ENCODE assay signal across 8 mouse cellular contexts in the genomic region with DNA sequence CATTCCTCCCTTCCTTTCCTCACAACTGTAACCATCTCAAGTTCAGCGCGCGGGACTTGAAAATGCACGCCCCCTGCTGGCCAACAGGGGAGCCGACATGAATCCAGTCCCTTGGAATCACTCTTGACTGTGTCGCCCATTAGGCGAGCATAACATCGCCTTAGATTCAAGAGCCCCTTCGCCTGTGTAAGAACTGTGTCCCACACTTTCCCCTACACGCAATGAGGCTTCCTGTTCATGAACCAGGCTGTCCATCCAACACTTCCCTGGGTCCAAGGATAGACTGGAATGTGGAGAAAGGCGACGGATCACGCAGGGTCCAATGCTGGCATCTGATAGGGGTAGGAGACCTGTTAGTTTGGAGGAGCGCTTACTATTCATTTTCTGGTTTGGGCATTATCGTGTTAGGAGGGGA. TPM values are rescaled to one million over a fixed set of nuclear protein-coding genes. Genes with fewer than 3 reads are reported as not detected.
DNase-seq lines count a peak whose midpoint lies in the region; ATAC-seq and TF ChIP-seq lines count a peak whose summit lies in the region.

No protein-coding gene starts in this region.

- H3K4me3 ChIP-seq in MEL (ENCODE audit: control insufficient read depth in 1 of 2, insufficient read depth in 1 of 2, low read depth in 2 of 2, low read length in 2 of 2) = no peak overlapping the region
- H3K4me3 ChIP-seq in brown adipose tissue, adult 24 weeks (ENCODE audit: insufficient read depth, low read depth, low read length) = peak overlapping the region; percentile 50
- H3K4me3 ChIP-seq in forebrain, embryonic 10.5 days = peak overlapping the region; percentile 61
- H3K4me3 ChIP-seq in layer of hippocampus, adult 2 months = peak overlapping the region; percentile 53
- 0 out of 2 replicates have a peak overlapping the region, but pooled peaks have one; percentile 16 for H3K4me3 ChIP-seq in lung, postnatal 0 days (ENCODE audit: low read depth, low read length)

- no peak for TF ChIP-seq POLR2A in MEL (IDR thresholded peaks at IDR 0.05; ENCODE audit: control insufficient read depth in 1 of 2, insufficient read depth in 1 of 2, low read depth in 1 of 2, low read length in 2 of 2, poor library complexity in 1 of 2)

- H3K4me1 ChIP-seq in MEL (ENCODE audit: control insufficient read depth in 1 of 2, insufficient read depth in 2 of 2, low read length in 2 of 2) = no peaks in the 10 kb centered on the region; a peak in 1 of 4 replicates
- H3K4me1 ChIP-seq in brown adipose tissue, adult 24 weeks (ENCODE audit: control insufficient read depth, insufficient read depth, insufficient read length, low read length) = 0 out of 2 replicates have a peak, but pooled peaks cover 4% of the 10 kb centered on the region
- peaks cover 20% of the 10 kb centered on the region for H3K4me1 ChIP-seq in forebrain, embryonic 10.5 days
- 0 out of 2 replicates have a peak, but pooled peaks cover 5% of the 10 kb centered on the region for H3K4me1 ChIP-seq in lung, postnatal 0 days (ENCODE audit: insufficient read depth, low read depth, low read length)

- peak; percentile 54 for TF ChIP-seq RAD21 in MEL (IDR thresholded peaks at IDR 0.05; ENCODE audit: low read depth, low read length)

- no peak overlapping the region for H3K9ac ChIP-seq in MEL (ENCODE audit: control insufficient read depth, low read depth, low read length, poor library complexity, severe bottlenecking)
- no peak overlapping the region for H3K9ac ChIP-seq in lung, postnatal 0 days (replicated peaks; ENCODE audit: low read depth)

- ATAC-seq in lung, postnatal 0 days = peak; percentile 38
- no peak for ATAC-seq in inflammation-experienced regulatory T-cells, adult 6 months

- peak; percentile 77 to 97 (median 94) for TF ChIP-seq CTCF in MEL (IDR thresholded peaks at IDR 0.05 in 2 of 3, conservative IDR thresholded peaks at IDR 0.05 in 1 of 3; ENCODE audit: control insufficient read depth in 1 of 3, insufficient read depth in 1 of 3, low read depth in 2 of 3, low read length in 3 of 3, poor library complexity in 1 of 3, severe bottlenecking in 1 of 3)
- peak; percentile 97 for TF ChIP-seq CTCF in layer of hippocampus, adult 2 months (conservative IDR thresholded peaks at IDR 0.05)
- peak; percentile 90 for TF ChIP-seq CTCF in lung, postnatal 0 days (IDR thresholded peaks at IDR 0.05)

- no peak for TF ChIP-seq EP300 in MEL (IDR thresholded peaks at IDR 0.05; ENCODE audit: low read depth in 1 of 2, low read length in 2 of 2)
- no peak for TF ChIP-seq EP300 in lung, postnatal 0 days (IDR thresholded peaks at IDR 0.05)

- H3K4me2 ChIP-seq in lung, postnatal 0 days (replicated peaks; ENCODE audit: low read depth, low read length) = peak overlapping the region; percentile 62

- H3K79me2 ChIP-seq in MEL (ENCODE audit: control insufficient read depth, insufficient read depth, low read length, poor library complexity) = no peaks in the 10 kb centered on the region

- 1% methylated on average over 15 of the region's 15 CpGs for WGBS in forebrain, embryonic 10.5 days
- WGBS in lung, postnatal 0 days = 3% methylated on average over 15 of the region's 15 CpGs

- intact Hi-C loops in heart, postnatal 14 days (cut with DNase I) = loop anchor here (1.0 kb wide), 1 partner anchor 43 kb away; no protein-coding TSS in a partner anchor

- peak; percentile 64 for DNase-seq in MEL (ENCODE audit: low read depth, low spot score)
- DNase-seq in forebrain, embryonic 10.5 days (ENCODE audit: extremely low spot score, low spot score) = peak; percentile 77
- peak; percentile 79 for DNase-seq in heart, postnatal 14 days
- DNase-seq in layer of hippocampus, adult 2 months (ENCODE audit: low spot score in 2 of 2) = peak; percentile 70 to 82
- DNase-seq in lung, postnatal 0 days (ENCODE audit: low spot score) = peak; percentile 73
- DNase-seq in retina, adult 2 months (ENCODE audit: low read depth, low spot score) = peak; percentile 37

- peaks cover 9 to 19% of the 10 kb centered on the region in 2 experiments for H3K27me3 ChIP-seq in MEL (ENCODE audit: control insufficient read depth in 1 of 2, insufficient read depth in 2 of 2, low read length in 2 of 2)
- peaks cover 75% of the 10 kb centered on the region for H3K27me3 ChIP-seq in forebrain, embryonic 10.5 days (ENCODE audit: poor library complexity, severe bottlenecking)
- H3K27me3 ChIP-seq in lung, postnatal 0 days (replicated peaks; ENCODE audit: insufficient read depth, low read length) = peaks cover 18% of the 10 kb centered on the region

- H3K27ac ChIP-seq in MEL (ENCODE audit: control insufficient read depth, low read depth, low read length) = no peak overlapping the region
- H3K27ac ChIP-seq in brown adipose tissue, adult 24 weeks (replicated peaks; ENCODE audit: low read depth, low read length) = no peak overlapping the region
- no peak overlapping the region for H3K27ac ChIP-seq in forebrain, embryonic 10.5 days
- H3K27ac ChIP-seq in layer of hippocampus, adult 2 months = peak overlapping the region; percentile 88
- no peak overlapping the region for H3K27ac ChIP-seq in lung, postnatal 0 days (ENCODE audit: low read length)

- H3K36me3 ChIP-seq in MEL (ENCODE audit: control insufficient read depth in 1 of 2, insufficient read depth in 2 of 2, low read length in 2 of 2) = no peaks in the 10 kb centered on the region; a peak in 1 of 4 replicates
- H3K36me3 ChIP-seq in forebrain, embryonic 10.5 days (replicated peaks) = no peaks in the 10 kb centered on the region
- H3K36me3 ChIP-seq in lung, postnatal 0 days (ENCODE audit: insufficient read depth, low read length) = no peaks in the 10 kb centered on the region

- no peaks in the 10 kb centered on the region for H3K9me3 ChIP-seq in MEL (replicated peaks; ENCODE audit: insufficient read depth, low read length)
- no peaks in the 10 kb centered on the region for H3K9me3 ChIP-seq in forebrain, embryonic 10.5 days
- no peaks in the 10 kb centered on the region for H3K9me3 ChIP-seq in lung, postnatal 0 days (ENCODE audit: low read length)

TF ChIP-seq in MEL, 35 proteins besides CTCF, POLR2A, EP300 and RAD21:
- TF ChIP-seq SMC3 (IDR thresholded peaks at IDR 0.05; ENCODE audit: low read depth, low read length) = peak; percentile 93
- TF ChIP-seq ZC3H11A (IDR thresholded peaks at IDR 0.05; ENCODE audit: low read depth, low read length) = peak; percentile 50
- no peak for TF ChIP-seq KAT2A (conservative IDR thresholded peaks at IDR 0.05; ENCODE audit: low read depth, low read length)

RNA-seq across cellular contexts. Expression of a gene that starts 0.5 kb away (rescaled TPM):
- total RNA-seq in MEL (2012; rRNA removed) = not detected in 2 replicates
- not detected for polyA plus RNA-seq in MEL (2012; ENCODE audit: insufficient read depth in 1 of 2, insufficient read length in 2 of 2, low read depth in 1 of 2, low replicate concordance in 2 of 2, missing spikeins in 1 of 2)
- polyA plus RNA-seq in brown adipose tissue, adult 24 weeks (2012; ENCODE audit: insufficient read depth, insufficient read length, missing spikeins) = not detected in 2 replicates
- polyA plus RNA-seq in forebrain, embryonic 10.5 days (2016; fragmentation: Nextera tagmentation; extraction: Ambion mirVana) = not detected in 2 replicates
- total RNA-seq in heart, postnatal 14 days (2021) = 10 to 100 TPM; 37.2 to 47.6 TPM
- total RNA-seq in layer of hippocampus, adult 2 months (2021) = 10 to 100 TPM; 14.5 to 15.2 TPM
- polyA plus RNA-seq in lung, postnatal 0 days (2015; fragmentation: Nextera tagmentation; extraction: Ambion mirVana) = 0.10 TPM in 1 of 2 replicates, not detected in the other
- polyA plus RNA-seq in inflammation-experienced regulatory T-cells, adult 6 months (2017; shearing (Covaris generic)) = not detected

RNA-seq across cellular contexts. Expression of a gene that starts 17.8 kb away (rescaled TPM):
- not detected in 2 replicates for total RNA-seq in MEL (2012; rRNA removed)
- not detected for polyA plus RNA-seq in MEL (2012; ENCODE audit: insufficient read depth in 1 of 2, insufficient read length in 2 of 2, low read depth in 1 of 2, low replicate concordance in 2 of 2, missing spikeins in 1 of 2)
- 0.83 and 2.0 TPM in 2 replicates for polyA plus RNA-seq in brown adipose tissue, adult 24 weeks (2012; ENCODE audit: insufficient read depth, insufficient read length, missing spikeins)
- polyA plus RNA-seq in forebrain, embryonic 10.5 days (2016; fragmentation: Nextera tagmentation; extraction: Ambion mirVana) = 0.30 and 0.73 TPM in 2 replicates
- total RNA-seq in heart, postnatal 14 days (2021) = under 1 TPM; 0.07 to 0.26 TPM
- total RNA-seq in layer of hippocampus, adult 2 months (2021) = 100 to 1,000 TPM; 493 to 508 TPM
- 0.20 and 0.51 TPM in 2 replicates for polyA plus RNA-seq in lung, postnatal 0 days (2015; fragmentation: Nextera tagmentation; extraction: Ambion mirVana)
- polyA plus RNA-seq in inflammation-experienced regulatory T-cells, adult 6 months (2017; shearing (Covaris generic)) = not detected

RNA-seq across cellular contexts. Expression of a gene that starts 32.6 kb away (rescaled TPM):
- total RNA-seq in MEL (2012; rRNA removed) = not detected in 2 replicates
- polyA plus RNA-seq in MEL (2012; ENCODE audit: insufficient read depth in 1 of 2, insufficient read length in 2 of 2, low read depth in 1 of 2, low replicate concordance in 2 of 2, missing spikeins in 1 of 2) = not detected
- polyA plus RNA-seq in brown adipose tissue, adult 24 weeks (2012; ENCODE audit: insufficient read depth, insufficient read length, missing spikeins) = 8.3 and 8.9 TPM in 2 replicates
- polyA plus RNA-seq in forebrain, embryonic 10.5 days (2016; fragmentation: Nextera tagmentation; extraction: Ambion mirVana) = 6.6 and 6.7 TPM in 2 replicates
- 10 to 100 TPM; 21.4 to 21.6 TPM for total RNA-seq in heart, postnatal 14 days (2021)
- total RNA-seq in layer of hippocampus, adult 2 months (2021) = 1 to 10 TPM; 3.1 to 3.3 TPM
- polyA plus RNA-seq in lung, postnatal 0 days (2015; fragmentation: Nextera tagmentation; extraction: Ambion mirVana) = 20.3 and 23.6 TPM in 2 replicates
- under 1 TPM in 1 of 3 experiments, not detected in 2; 0.10 TPM for polyA plus RNA-seq in inflammation-experienced regulatory T-cells, adult 6 months (2017; shearing (Covaris generic))

Comparison
In these comparisons a context has a peak if more than half of its experiments do, and no peak if none do; other contexts are left out.
1. H3K4me3 ChIP-seq: peak in brown adipose tissue, adult 24 weeks (single experiment), forebrain, embryonic 10.5 days (single experiment), layer of hippocampus, adult 2 months (single experiment) and lung, postnatal 0 days (single experiment); none in MEL (0 of 2).
2. Peak in every context shown above with its lines, with median percentiles within 50 percentile points of each other: DNase-seq and CTCF ChIP-seq.